Comparison of ENCODE assay signal across 15 mouse cellular contexts in genomic region chr16:22601756-22602155, GRCm38 (mm10).
"Had no signal": no experiment of that assay in that cellular context is flagged by ENCODE, and none has a peak within 500 bp of the region (broad histone marks: within the 10 kb centered on the region; RNA-seq: fewer than 3 reads in every experiment).

No protein-coding gene starts in this region.

- ATAC-seq: liver, postnatal 0 days; midbrain, embryonic 13.5 days; midbrain, embryonic 15.5 days had no signal

- H3K27me3 ChIP-seq: liver, embryonic 15.5 days; megakaryocyte, embryonic 14.5 days; midbrain, embryonic 13.5 days; midbrain, embryonic 15.5 days; neural tube, embryonic 12.5 days had no signal

- H3K9me3 ChIP-seq: liver, embryonic 15.5 days; lung, embryonic 15.5 days; megakaryocyte, embryonic 14.5 days; midbrain, embryonic 13.5 days; midbrain, embryonic 15.5 days; neural tube, embryonic 12.5 days had no signal

- H3K36me3 ChIP-seq: liver, embryonic 15.5 days; lung, embryonic 15.5 days; midbrain, embryonic 13.5 days; midbrain, embryonic 15.5 days; neural tube, embryonic 12.5 days had no signal

- H3K4me3 ChIP-seq: liver, embryonic 15.5 days; lung, embryonic 15.5 days; megakaryocyte, embryonic 14.5 days; midbrain, embryonic 13.5 days; midbrain, embryonic 15.5 days; neural tube, embryonic 12.5 days had no signal

- H3K4me2 ChIP-seq: liver, embryonic 15.5 days; lung, embryonic 15.5 days; midbrain, embryonic 11.5 days; midbrain, embryonic 13.5 days; midbrain, embryonic 15.5 days; neural tube, embryonic 12.5 days had no signal

- H3K4me1 ChIP-seq: liver, embryonic 15.5 days; lung, embryonic 15.5 days; midbrain, embryonic 13.5 days; midbrain, embryonic 15.5 days; neural tube, embryonic 12.5 days had no signal

- H3K27ac ChIP-seq: liver, embryonic 15.5 days; lung, embryonic 15.5 days; macrophage; midbrain, embryonic 13.5 days; midbrain, embryonic 15.5 days; neural tube, embryonic 12.5 days had no signal

- H3K9ac ChIP-seq: liver, embryonic 15.5 days; liver, postnatal 0 days; lung, embryonic 15.5 days; midbrain, embryonic 13.5 days; midbrain, embryonic 15.5 days; neural tube, embryonic 12.5 days had no signal

- DNase-seq: liver, postnatal 0 days; lung, adult 2 months; lung, postnatal 14 days; retina, postnatal 1 day; thymus, adult 18-20 months; thymus, postnatal 14 days; thymus, postnatal 36 days had no signal
